Mouse (Mus musculus): ENCODE data around the gene Sbf1. TPM values are rescaled to one million over a fixed set of nuclear protein-coding genes. Genes with fewer than 3 reads are reported as not detected.
A peak's percentile ranks its signal among the peaks of the same experiment; 100 is the strongest.

Gene Sbf1
- 60.2 and 62.8 TPM in 2 replicates for polyA plus RNA-seq (2014; fragmentation: Nextera tagmentation; extraction: Ambion mirVana)

GRCm38 (mm10) chr15:89315190-89315731, at the start of gene Sbf1:
TSS of gene Sbf1 (minus strand) at chr15:89315311.
- H3K4me3 ChIP-seq (ENCODE audit: low read depth, low read length) = peak within 1 kb of the TSS; percentile 96

GRCm38 (mm10) chr15:89363051-89363450, 47.9 kb upstream of the Sbf1 start:
- Histone ChIP-seq H3K27ac (replicated peaks; ENCODE audit: low read depth, low read length) (no peak overlapping the region), H3K9ac (ENCODE audit: low read length) (no peak overlapping the region), H3K36me3 (ENCODE audit: control insufficient read depth, insufficient read depth, low read length) (peaks cover 41% of the 10 kb centered on the region), H3K9me3 (ENCODE audit: control insufficient read depth, low read length) (no peaks in the 10 kb centered on the region), H3K4me2 (ENCODE audit: low read depth, severe bottlenecking) (no peak overlapping the region), H3K4me3 (ENCODE audit: low read depth, low read length) (no peak overlapping the region), H3K27me3 (ENCODE audit: control insufficient read depth, insufficient read depth, low read length) (no peaks in the 10 kb centered on the region), H3K4me1 (ENCODE audit: control insufficient read depth, insufficient read depth, low read length) (no peaks in the 10 kb centered on the region)
- 90% methylated on average over 7 of the region's 7 CpGs for WGBS
- ATAC-seq (ENCODE audit: insufficient number of reproducible peaks, low FRiP score, low TSS enrichment, low read depth) (no peak), DNase-seq (ENCODE audit: low spot score) (no peak)

More at GRCm38 (mm10) chr15:89315190-89315731, at the start of gene Sbf1:
- H3K9ac ChIP-seq (ENCODE audit: low read length) = peak within 1 kb of the TSS; percentile 91
- no peaks in the 10 kb centered on the region for H3K9me3 ChIP-seq (ENCODE audit: control insufficient read depth, low read length)
- ATAC-seq (ENCODE audit: insufficient number of reproducible peaks, low FRiP score, low TSS enrichment, low read depth) (peak; percentile 99), DNase-seq (ENCODE audit: low spot score) (peak; percentile 97)
- peak within 1 kb of the TSS; percentile 64 for H3K4me2 ChIP-seq (ENCODE audit: low read depth, severe bottlenecking)
- no peaks in the 10 kb centered on the region for H3K27me3 ChIP-seq (ENCODE audit: control insufficient read depth, insufficient read depth, low read length)
- WGBS = under 1% methylated on average over 37 of the region's 37 CpGs
- peaks cover 4% of the 10 kb centered on the region for H3K4me1 ChIP-seq (ENCODE audit: control insufficient read depth, insufficient read depth, low read length)
- no peaks in the 10 kb centered on the region for H3K36me3 ChIP-seq (ENCODE audit: control insufficient read depth, insufficient read depth, low read length)
- 0 out of 2 replicates have a peak within 1 kb of the TSS, but pooled peaks have one; percentile 12 for H3K27ac ChIP-seq (replicated peaks; ENCODE audit: low read depth, low read length)

- 89% methylated on average over 3 of the region's 3 CpGs for WGBS
- Histone ChIP-seq H3K36me3 (ENCODE audit: control insufficient read depth, insufficient read depth, low read length) (peaks cover 15% of the 10 kb centered on the region), H3K4me1 (ENCODE audit: control insufficient read depth, insufficient read depth, low read length) (peaks cover 8% of the 10 kb centered on the region; the same call in 1 of the 2 replicates), H3K9me3 (ENCODE audit: control insufficient read depth, low read length) (no peaks in the 10 kb centered on the region), H3K27me3 (ENCODE audit: control insufficient read depth, insufficient read depth, low read length) (no peaks in the 10 kb centered on the region), H3K4me2 (ENCODE audit: low read depth, severe bottlenecking) (no peak overlapping the region), H3K27ac (replicated peaks; ENCODE audit: low read depth, low read length) (no peak overlapping the region), H3K4me3 (ENCODE audit: low read depth, low read length) (no peak overlapping the region), H3K9ac (ENCODE audit: low read length) (no peak overlapping the region)
- ATAC-seq (ENCODE audit: insufficient number of reproducible peaks, low FRiP score, low TSS enrichment, low read depth) (no peak), DNase-seq (ENCODE audit: low spot score) (no peak)
These were observed 43.7 kb upstream of the Sbf1 start for GRCm38 (mm10) chr15:89358784-89359183.

- H3K9me3 ChIP-seq (ENCODE audit: control insufficient read depth, low read length) = no peaks in the 10 kb centered on the region
- H3K4me2 ChIP-seq (ENCODE audit: low read depth, severe bottlenecking) = peak overlapping the region; percentile 54
- DNase-seq (ENCODE audit: low spot score) (peak; percentile 93), ATAC-seq (ENCODE audit: insufficient number of reproducible peaks, low FRiP score, low TSS enrichment, low read depth) (peak; percentile 82)
- peaks cover 8% of the 10 kb centered on the region; the same call in 1 of the 2 replicates for H3K4me1 ChIP-seq (ENCODE audit: control insufficient read depth, insufficient read depth, low read length)
- H3K9ac ChIP-seq (ENCODE audit: low read length) = peak overlapping the region; percentile 81
- under 1% methylated on average over 15 of the region's 15 CpGs for WGBS
- H3K27ac ChIP-seq (replicated peaks; ENCODE audit: low read depth, low read length) = peak overlapping the region; percentile 73; the same call in 1 of the 2 replicates
- peaks cover 14% of the 10 kb centered on the region for H3K36me3 ChIP-seq (ENCODE audit: control insufficient read depth, insufficient read depth, low read length)
- H3K27me3 ChIP-seq (ENCODE audit: control insufficient read depth, insufficient read depth, low read length) = no peaks in the 10 kb centered on the region
- peak overlapping the region; percentile 86 for H3K4me3 ChIP-seq (ENCODE audit: low read depth, low read length)
These were observed 41.3 kb upstream of the Sbf1 start for GRCm38 (mm10) chr15:89356372-89356771.

- Histone ChIP-seq H3K9me3 (ENCODE audit: control insufficient read depth, low read length) (no peaks in the 10 kb centered on the region), H3K9ac (ENCODE audit: low read length) (peak within 1 kb of the TSS; percentile 81), H3K4me3 (ENCODE audit: low read depth, low read length) (peak within 1 kb of the TSS; percentile 86), H3K4me2 (ENCODE audit: low read depth, severe bottlenecking) (peak within 1 kb of the TSS; percentile 75), H3K4me1 (ENCODE audit: control insufficient read depth, insufficient read depth, low read length) (peaks cover 8% of the 10 kb centered on the region; the same call in 1 of the 2 replicates), H3K27ac (replicated peaks; ENCODE audit: low read depth, low read length) (peak within 1 kb of the TSS; percentile 73), H3K27me3 (ENCODE audit: control insufficient read depth, insufficient read depth, low read length) (no peaks in the 10 kb centered on the region), H3K36me3 (ENCODE audit: control insufficient read depth, insufficient read depth, low read length) (peaks cover 14% of the 10 kb centered on the region)
- under 1% methylated on average over 63 of the region's 64 CpGs for WGBS
- ATAC-seq (ENCODE audit: insufficient number of reproducible peaks, low FRiP score, low TSS enrichment, low read depth) (peak; percentile 90), DNase-seq (ENCODE audit: low spot score) (peak; percentile 98)
These were observed 40.4 kb upstream of the Sbf1 start, which contains the start of the genes Lmf2 and Ncaph2 for GRCm38 (mm10) chr15:89355241-89356187. TSS of gene Lmf2 (minus strand) at chr15:89355659. TSS of gene Ncaph2 (plus strand) at chr15:89355719.

- ATAC-seq (ENCODE audit: insufficient number of reproducible peaks, low FRiP score, low TSS enrichment, low read depth) = no peak
- peaks cover 15% of the 10 kb centered on the region for H3K36me3 ChIP-seq (ENCODE audit: control insufficient read depth, insufficient read depth, low read length)
These were observed 39.3 kb upstream of the Sbf1 start for GRCm38 (mm10) chr15:89354455-89354854.

GRCm38 (mm10) chr15:89353837-89354236, 38.7 kb upstream of the Sbf1 start:
- Histone ChIP-seq H3K36me3 (ENCODE audit: control insufficient read depth, insufficient read depth, low read length) (peaks cover 15% of the 10 kb centered on the region), H3K27ac (replicated peaks; ENCODE audit: low read depth, low read length) (no peak overlapping the region), H3K27me3 (ENCODE audit: control insufficient read depth, insufficient read depth, low read length) (no peaks in the 10 kb centered on the region), H3K4me1 (ENCODE audit: control insufficient read depth, insufficient read depth, low read length) (peaks cover 8% of the 10 kb centered on the region; the same call in 1 of the 2 replicates), H3K4me2 (ENCODE audit: low read depth, severe bottlenecking) (peak overlapping the region; percentile 75; the same call in 1 of the 2 replicates), H3K9me3 (ENCODE audit: control insufficient read depth, low read length) (no peaks in the 10 kb centered on the region), H3K4me3 (ENCODE audit: low read depth, low read length) (no peak overlapping the region), H3K9ac (ENCODE audit: low read length) (no peak overlapping the region; the same call in 1 of the 2 replicates)
- ATAC-seq (ENCODE audit: insufficient number of reproducible peaks, low FRiP score, low TSS enrichment, low read depth) = no peak
- WGBS = 97% methylated on average over 16 of the region's 16 CpGs
- DNase-seq (ENCODE audit: low spot score) = no peak

More at GRCm38 (mm10) chr15:89354455-89354854, 39.3 kb upstream of the Sbf1 start:
- peak overlapping the region; percentile 75 for H3K4me2 ChIP-seq (ENCODE audit: low read depth, severe bottlenecking)
- H3K9ac ChIP-seq (ENCODE audit: low read length) = peak overlapping the region; percentile 81
- no peak for DNase-seq (ENCODE audit: low spot score)
- WGBS = 84% methylated on average over 7 of the region's 7 CpGs
- H3K27me3 ChIP-seq (ENCODE audit: control insufficient read depth, insufficient read depth, low read length) = no peaks in the 10 kb centered on the region
- H3K4me3 ChIP-seq (ENCODE audit: low read depth, low read length) = peak overlapping the region; percentile 86
- peaks cover 8% of the 10 kb centered on the region; the same call in 1 of the 2 replicates for H3K4me1 ChIP-seq (ENCODE audit: control insufficient read depth, insufficient read depth, low read length)
- no peak overlapping the region for H3K27ac ChIP-seq (replicated peaks; ENCODE audit: low read depth, low read length)
- no peaks in the 10 kb centered on the region for H3K9me3 ChIP-seq (ENCODE audit: control insufficient read depth, low read length)

- peaks cover 8% of the 10 kb centered on the region; the same call in 1 of the 2 replicates for H3K4me1 ChIP-seq (ENCODE audit: control insufficient read depth, insufficient read depth, low read length)
- ATAC-seq (ENCODE audit: insufficient number of reproducible peaks, low FRiP score, low TSS enrichment, low read depth) (no peak), DNase-seq (ENCODE audit: low spot score) (no peak)
- H3K4me3 ChIP-seq (ENCODE audit: low read depth, low read length) = no peak overlapping the region
- H3K36me3 ChIP-seq (ENCODE audit: control insufficient read depth, insufficient read depth, low read length) = peaks cover 15% of the 10 kb centered on the region
- 92% methylated on average over 12 of the region's 12 CpGs for WGBS
- no peaks in the 10 kb centered on the region for H3K9me3 ChIP-seq (ENCODE audit: control insufficient read depth, low read length)
- no peaks in the 10 kb centered on the region for H3K27me3 ChIP-seq (ENCODE audit: control insufficient read depth, insufficient read depth, low read length)
- no peak overlapping the region for H3K27ac ChIP-seq (replicated peaks; ENCODE audit: low read depth, low read length)
- no peak overlapping the region for H3K9ac ChIP-seq (ENCODE audit: low read length)
- H3K4me2 ChIP-seq (ENCODE audit: low read depth, severe bottlenecking) = no peak overlapping the region
These were observed 37.7 kb upstream of the Sbf1 start for GRCm38 (mm10) chr15:89352795-89353194.
